Mouse (Mus musculus) cortical plate, adult 2 months (tissue): Measurements from ENCODE around the gene Spats2l. TPM values are rescaled to one million over a fixed set of nuclear protein-coding genes. Genes with fewer than 3 reads are reported as not detected.

Experiments used
- H3K27ac ChIP-seq: fragments of 200-500 bp; 2 replicates; pipeline ENCODE4 v1.5.1; 2012; ENCODE audit warnings: low read length, control low read depth, inconsistent platforms; ENCODE audit not compliant: insufficient read depth
- H3K4me1 ChIP-seq: fragments of 200-500 bp; 2 replicates; pipeline ENCODE4 v1.6.1; 2011; ENCODE audit warnings: low read length; ENCODE audit not compliant: control insufficient read depth, insufficient read depth
- H3K4me3 ChIP-seq: fragments of 200-500 bp; 2 replicates; pipeline ENCODE4 v1.5.1; 2011; ENCODE audit warnings: mild to moderate bottlenecking, low read length, control low read depth; ENCODE audit not compliant: insufficient read depth
- CTCF ChIP-seq: fragments of 200-500 bp; IDR thresholded peaks from 2 replicates; pipeline ENCODE4 v1.5.1; 2011; ENCODE audit warnings: mild to moderate bottlenecking, control low read depth, low read length; ENCODE audit not compliant: insufficient read depth; ENCODE audit errors: extremely low read depth
- POLR2A ChIP-seq: fragments of 200-500 bp; IDR thresholded peaks from 2 replicates; pipeline ENCODE4 v1.6.1; 2011; ENCODE audit warnings: mild to moderate bottlenecking, low read length, control low read depth; ENCODE audit not compliant: insufficient read depth; ENCODE audit errors: extremely low read depth
- polyA plus RNA-seq: library from polyadenylated mRNA; depleted of rRNA; stranded (reverse); fragments of >200 nt; gene quantifications from 2 replicates; pipeline ENCODE4 v1.2.3, GENCODE M21; 2012

Spats2l gene
- polyA plus RNA-seq, 1 experiment, result 27.4 TPM

DNA sequence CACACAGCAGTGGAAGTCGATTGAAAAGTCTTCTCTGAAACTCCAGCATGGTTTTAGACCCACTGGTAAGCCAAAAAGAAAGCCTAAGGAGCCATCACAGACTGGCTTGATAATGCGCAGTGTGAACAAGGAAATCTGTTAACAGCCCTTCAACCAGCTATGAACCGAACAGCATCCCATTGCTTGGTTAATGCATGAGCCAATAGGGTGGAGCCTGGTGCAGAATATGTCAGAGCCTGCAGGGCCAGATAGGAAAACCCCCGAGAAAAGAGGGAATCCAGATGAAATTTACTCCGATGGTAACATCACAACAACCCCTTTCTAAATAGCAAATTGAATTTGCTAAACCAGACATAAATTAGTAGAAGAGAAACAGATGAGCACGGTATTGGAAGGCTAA, 101.1 kb downstream of the Spats2l start:
- no peak for TF ChIP-seq POLR2A
- TF ChIP-seq CTCF, result no peak
- H3K4me1 ChIP-seq, result peaks cover 3% of the 10 kb centered on the region; the same call in 1 of the 2 replicates
- no peak overlapping the region for H3K4me3 ChIP-seq
- 0 out of 2 replicates have a peak overlapping the region, but pooled peaks have one; percentile 8 for H3K27ac ChIP-seq

DNA sequence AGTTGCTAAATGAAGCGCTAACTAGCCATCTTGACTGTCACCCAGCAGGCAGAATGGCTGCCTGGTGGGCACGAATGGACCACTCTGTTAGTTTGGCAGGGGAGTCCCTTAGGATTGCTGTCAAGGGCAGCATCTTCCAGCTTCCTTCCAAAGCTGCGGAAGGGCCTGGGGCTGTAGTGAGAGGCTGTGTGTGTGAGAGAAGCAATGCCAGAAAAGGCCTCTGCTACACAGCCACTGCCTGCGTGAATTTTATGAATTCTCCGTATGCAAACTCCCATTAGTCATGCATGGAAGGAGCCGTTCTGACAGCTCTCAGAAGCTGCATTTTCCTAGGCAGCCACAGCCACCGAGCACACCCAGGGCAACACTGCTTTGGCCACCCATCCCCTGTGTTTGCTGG, 101.5 kb downstream of the Spats2l start:
- H3K4me1 ChIP-seq, result peaks cover 3% of the 10 kb centered on the region; the same call in 1 of the 2 replicates
- H3K27ac ChIP-seq, result 0 out of 2 replicates have a peak overlapping the region, but pooled peaks have one; percentile 8
- H3K4me3 ChIP-seq, result no peak overlapping the region
- TF ChIP-seq POLR2A (no peak), CTCF (no peak)

DNA sequence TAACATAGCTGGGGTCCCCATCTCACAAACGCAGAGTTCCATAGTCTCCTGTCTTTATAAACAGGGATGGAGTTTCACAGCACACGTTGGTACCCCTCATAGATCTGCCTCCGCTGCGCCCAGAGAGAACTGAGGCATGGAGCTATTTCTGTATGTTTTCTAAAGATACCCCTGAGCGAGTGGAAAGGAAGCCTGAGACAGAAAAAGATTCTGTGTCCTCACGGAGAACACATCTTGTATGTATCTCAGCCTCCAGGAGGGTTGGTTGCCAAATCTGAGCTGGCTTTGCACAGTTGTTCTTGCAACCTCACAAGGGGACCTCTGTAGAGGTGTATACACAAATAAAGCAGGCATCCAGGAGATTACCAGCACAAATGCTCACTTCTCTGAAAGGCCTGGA, 105.0 kb downstream of the Spats2l start:
- TF ChIP-seq CTCF (no peak), POLR2A (no peak)
- no peak overlapping the region for H3K4me3 ChIP-seq
- no peak overlapping the region for H3K27ac ChIP-seq
- H3K4me1 ChIP-seq, result peaks cover 3% of the 10 kb centered on the region; the same call in 1 of the 2 replicates

DNA sequence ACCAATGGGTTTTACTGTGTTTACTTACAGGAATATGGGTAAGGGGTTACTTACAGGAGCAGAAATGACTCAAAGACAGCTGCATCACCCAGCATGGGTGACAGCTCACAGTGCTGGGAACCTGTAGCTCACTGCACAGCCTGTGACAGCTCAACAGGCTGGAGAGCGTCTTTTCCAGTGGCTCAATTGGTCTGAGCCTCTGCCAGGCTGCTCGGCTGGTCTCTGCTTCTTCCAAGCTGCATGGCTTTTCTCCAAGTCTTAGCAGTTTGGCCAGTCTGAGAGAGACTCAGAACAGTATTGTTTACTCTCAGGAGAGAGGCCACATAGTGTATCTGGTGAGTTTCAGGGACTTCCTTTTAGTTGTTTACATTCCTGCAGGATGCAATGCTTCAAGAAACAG, 110.9 kb downstream of the Spats2l start:
- Histone ChIP-seq H3K4me1 (no peaks in the 10 kb centered on the region), H3K4me3 (no peak overlapping the region), H3K27ac (no peak overlapping the region)
- no peak for TF ChIP-seq POLR2A
- no peak for TF ChIP-seq CTCF

DNA sequence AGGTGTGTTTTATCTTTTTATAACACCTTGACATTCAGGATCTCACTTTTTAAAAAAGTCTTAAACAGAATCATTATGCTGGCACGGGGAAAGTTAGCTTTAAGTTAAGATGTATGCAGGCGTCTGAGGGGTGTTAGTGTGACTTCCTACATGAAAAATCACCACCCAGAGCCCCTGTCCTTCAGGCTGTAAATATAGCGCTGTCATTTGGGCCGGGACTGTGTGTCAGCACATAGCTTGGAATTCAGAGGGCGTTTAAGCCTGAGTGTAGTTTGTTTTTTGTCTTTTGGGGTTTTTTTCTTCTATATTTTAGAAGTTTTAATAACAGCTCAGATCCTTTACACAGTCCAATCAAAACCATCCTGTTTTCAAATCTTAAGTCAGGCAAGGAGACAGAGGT, 115.8 kb downstream of the Spats2l start:
- no peaks in the 10 kb centered on the region for H3K4me1 ChIP-seq
- no peak for TF ChIP-seq POLR2A
- TF ChIP-seq CTCF, result no peak
- H3K4me3 ChIP-seq, result no peak overlapping the region
- H3K27ac ChIP-seq, result no peak overlapping the region

DNA sequence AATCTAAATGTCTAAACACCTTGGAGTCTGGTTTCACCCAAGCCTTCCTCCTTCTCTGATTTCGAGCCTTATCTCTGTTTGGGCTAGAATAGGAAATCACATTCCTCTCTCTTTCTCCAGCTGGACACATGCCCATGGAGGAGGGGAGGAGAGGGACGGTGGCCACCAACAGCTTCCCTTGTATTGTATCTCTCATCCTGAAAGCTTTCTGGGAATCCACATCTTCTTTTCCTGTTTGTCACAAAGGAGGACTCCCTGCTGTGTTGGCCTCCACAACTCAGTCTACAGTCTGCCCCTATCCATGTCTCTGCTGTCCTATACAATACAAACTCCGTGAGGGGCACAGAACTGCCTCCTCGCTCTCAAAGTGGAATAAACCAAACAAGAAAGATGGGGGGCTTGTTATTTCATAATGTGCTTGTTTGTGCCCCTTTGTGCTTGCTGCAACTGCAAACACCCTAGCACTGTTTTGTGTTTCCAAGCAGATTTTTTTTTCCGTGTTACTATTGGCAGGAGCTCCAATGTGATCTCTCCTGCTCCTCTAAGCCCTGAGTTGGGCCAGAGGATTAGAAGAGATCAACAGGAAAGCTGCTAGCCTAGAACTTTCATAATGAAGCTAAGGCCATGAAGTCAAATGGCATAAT, 116.4 kb downstream of the Spats2l start:
- Histone ChIP-seq H3K27ac (no peak overlapping the region; the same call in 1 of the 2 replicates), H3K4me3 (no peak overlapping the region), H3K4me1 (no peaks in the 10 kb centered on the region)
- TF ChIP-seq POLR2A, result no peak
- TF ChIP-seq CTCF, result no peak

DNA sequence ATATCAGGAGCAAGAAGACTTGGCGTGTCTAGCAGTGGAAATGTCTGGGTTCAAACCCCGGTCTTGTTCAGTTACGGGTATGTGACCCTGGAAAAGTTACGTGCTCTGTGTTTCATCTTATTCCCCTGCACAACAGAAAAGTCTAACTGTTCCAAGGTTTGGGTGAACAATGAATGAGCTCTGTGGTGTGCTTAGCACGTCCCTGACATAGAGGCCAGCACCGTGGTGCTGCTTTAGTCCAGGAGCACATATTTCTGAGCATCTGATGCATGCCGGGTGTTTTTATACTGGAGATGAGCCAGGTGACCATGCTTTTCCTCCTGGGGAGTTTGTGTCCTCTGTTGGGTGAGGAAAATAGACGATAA, 116.9 kb downstream of the Spats2l start:
- Histone ChIP-seq H3K4me3 (no peak overlapping the region), H3K27ac (no peak overlapping the region; the same call in 1 of the 2 replicates), H3K4me1 (no peaks in the 10 kb centered on the region)
- TF ChIP-seq CTCF, result no peak
- no peak for TF ChIP-seq POLR2A

DNA sequence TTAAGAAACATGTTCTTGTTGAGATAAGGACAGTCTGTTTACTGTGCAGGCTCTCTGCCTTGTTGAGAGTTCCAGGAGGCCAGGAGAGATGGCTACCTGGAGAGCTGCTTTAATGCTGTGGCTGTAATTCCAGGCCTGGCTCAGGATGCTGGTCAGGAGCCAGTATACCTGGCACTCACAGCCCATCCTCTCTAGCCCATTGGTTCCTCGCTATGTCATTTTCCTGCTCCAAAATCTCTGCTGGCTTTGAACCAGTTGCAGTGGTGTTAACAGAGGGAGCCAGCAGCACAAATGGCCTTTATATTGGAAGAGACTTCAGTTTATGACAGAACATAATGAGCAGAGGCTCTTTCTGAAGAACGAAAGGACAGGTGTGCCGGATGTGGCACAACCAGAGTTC, 127.5 kb downstream of the Spats2l start:
- Histone ChIP-seq H3K27ac (no peak overlapping the region), H3K4me3 (no peak overlapping the region), H3K4me1 (no peaks in the 10 kb centered on the region; the same call in 1 of the 2 replicates)
- TF ChIP-seq POLR2A (no peak), CTCF (no peak)

DNA sequence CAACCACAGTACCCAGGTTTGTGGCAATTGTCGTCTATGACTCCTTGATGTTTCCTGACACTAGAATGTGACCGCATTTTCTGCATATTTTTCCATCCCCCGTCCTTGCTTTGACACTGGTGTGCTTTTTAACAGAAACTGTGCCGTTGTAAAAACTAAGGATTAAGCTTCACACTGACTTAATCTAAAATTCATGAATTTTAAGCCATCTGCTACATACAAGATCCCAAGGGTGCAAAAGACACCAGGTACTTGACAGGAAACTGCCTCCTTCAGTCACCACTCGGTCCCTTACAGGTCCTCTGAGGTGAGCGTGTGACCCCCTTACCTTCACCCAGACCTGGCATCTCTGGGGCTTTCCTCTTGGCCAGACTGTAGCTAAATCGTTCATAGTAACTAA, 129.8 kb downstream of the Spats2l start:
- no peak overlapping the region for H3K27ac ChIP-seq
- no peak overlapping the region for H3K4me3 ChIP-seq
- H3K4me1 ChIP-seq, result no peaks in the 10 kb centered on the region; the same call in 1 of the 2 replicates
- TF ChIP-seq CTCF (no peak), POLR2A (no peak)

DNA sequence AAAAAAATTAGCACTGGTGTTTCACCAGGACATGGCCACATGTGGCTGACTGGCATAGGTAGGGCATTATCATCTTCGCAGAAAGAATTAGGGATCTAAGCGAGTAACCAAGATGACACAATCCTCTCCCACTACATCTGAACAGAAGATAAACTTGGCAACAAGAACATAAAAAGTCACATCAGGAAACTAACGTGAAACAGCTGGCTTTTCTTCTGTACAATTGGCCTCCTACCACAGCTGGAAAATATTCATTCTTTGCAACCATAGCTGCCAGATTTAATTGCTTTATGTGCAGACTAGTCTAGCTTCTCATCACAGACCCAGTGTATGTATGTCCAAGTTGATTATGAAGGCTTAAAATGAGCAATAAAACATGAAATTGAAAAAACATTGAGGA, 131.9 kb downstream of the Spats2l start:
- no peak for TF ChIP-seq POLR2A
- TF ChIP-seq CTCF, result no peak
- no peaks in the 10 kb centered on the region; the same call in 1 of the 2 replicates for H3K4me1 ChIP-seq
- no peak overlapping the region for H3K27ac ChIP-seq
- H3K4me3 ChIP-seq, result no peak overlapping the region
